Mouse (Mus musculus) ovary, adult 18-20 months (tissue): ENCODE data around the gene Spata1.

Experiments
- DNase-seq: peaks from one replicate; pipeline ENCODE4 v3.0.0; 2022; ENCODE audit warnings: low spot score, mixed read lengths

Gene Spata1

GRCm38 (mm10) chr3:146499431-146500002 is at the start of gene Spata1, which contains the start of gene Gng5:
Gene Spata1 (minus strand): TSS chr3:146499753.
Gene Gng5 (plus strand): TSS chr3:146499807.
- DNase-seq: peak; percentile 86

GRCm38 (mm10) chr3:146543632-146544031 is 44.1 kb upstream of the Spata1 start:
- no peak for DNase-seq

GRCm38 (mm10) chr3:146540521-146541273 is 41.1 kb upstream of the Spata1 start:
- DNase-seq: no peak

GRCm38 (mm10) chr3:146534986-146535385 is 35.4 kb upstream of the Spata1 start:
- no peak for DNase-seq

- no peak for DNase-seq
Measured at GRCm38 (mm10) chr3:146528335-146528734, 28.8 kb upstream of the Spata1 start.

- DNase-seq: no peak
Measured at GRCm38 (mm10) chr3:146521652-146522020, 22.1 kb upstream of the Spata1 start.

GRCm38 (mm10) chr3:146520798-146521651 is 21.5 kb upstream of the Spata1 start, which contains the start of gene Rpf1:
Gene Rpf1 (minus strand): TSS chr3:146521429.
- peak; percentile 84 for DNase-seq

- no peak for DNase-seq
Measured at GRCm38 (mm10) chr3:146520226-146520797, 20.8 kb upstream of the Spata1 start.

GRCm38 (mm10) chr3:146506711-146507110 is 7.2 kb upstream of the Spata1 start:
- no peak for DNase-seq

- DNase-seq: no peak
Measured at GRCm38 (mm10) chr3:146501601-146502123, 2.1 kb upstream of the Spata1 start.

- no peak for DNase-seq
Measured at GRCm38 (mm10) chr3:146500810-146501201, 1.3 kb upstream of the Spata1 start.

- DNase-seq: peak; percentile 50
Measured at GRCm38 (mm10) chr3:146500003-146500809, 653 bp upstream of the Spata1 start.

- no peak for DNase-seq
Measured at GRCm38 (mm10) chr3:146498989-146499388, 564 bp downstream of the Spata1 start.

- no peak for DNase-seq
Measured at GRCm38 (mm10) chr3:146494941-146495340, 4.6 kb downstream of the Spata1 start.

- no peak for DNase-seq
Measured at GRCm38 (mm10) chr3:146486464-146486863, 13.1 kb downstream of the Spata1 start.

- DNase-seq: no peak
Measured at GRCm38 (mm10) chr3:146482044-146482443, 17.5 kb downstream of the Spata1 start.

- DNase-seq: no peak
Measured at GRCm38 (mm10) chr3:146474428-146474827, 25.1 kb downstream of the Spata1 start.

- no peak for DNase-seq
Measured at GRCm38 (mm10) chr3:146473741-146474140, 25.8 kb downstream of the Spata1 start.

GRCm38 (mm10) chr3:146472657-146473056 is 26.9 kb downstream of the Spata1 start:
- DNase-seq: no peak

GRCm38 (mm10) chr3:146469226-146469625 is 30.3 kb downstream of the Spata1 start:
- no peak for DNase-seq

GRCm38 (mm10) chr3:146462939-146463338 is 36.6 kb downstream of the Spata1 start:
- DNase-seq: no peak
